Mouse (Mus musculus) G1E (cell line): ENCODE measurements at regions not wholly inside any gene's neighbourhood (a gene's known extent, or its start where the extent isn't known, plus 50 kb on each side); places are given as distances from the start of the nearest gene placed in this dataset.

Source experiments
- CTCF ChIP-seq: IDR thresholded peaks from 2 replicates; pipeline ENCODE4 v1.5.1; 2012; ENCODE audit warnings: low read depth, low read length, inconsistent platforms, mixed read lengths
- GATA1 ChIP-seq: IDR thresholded peaks from 2 replicates; pipeline ENCODE4 v1.6.1; 2012; ENCODE audit warnings: borderline replicate concordance, low read length, inconsistent platforms, mixed read lengths
- TAL1 ChIP-seq: conservative IDR thresholded peaks from 2 replicates; pipeline ENCODE4 v1.6.1; 2012; ENCODE audit warnings: low read depth, low read length, inconsistent platforms, mixed read lengths

DNA sequence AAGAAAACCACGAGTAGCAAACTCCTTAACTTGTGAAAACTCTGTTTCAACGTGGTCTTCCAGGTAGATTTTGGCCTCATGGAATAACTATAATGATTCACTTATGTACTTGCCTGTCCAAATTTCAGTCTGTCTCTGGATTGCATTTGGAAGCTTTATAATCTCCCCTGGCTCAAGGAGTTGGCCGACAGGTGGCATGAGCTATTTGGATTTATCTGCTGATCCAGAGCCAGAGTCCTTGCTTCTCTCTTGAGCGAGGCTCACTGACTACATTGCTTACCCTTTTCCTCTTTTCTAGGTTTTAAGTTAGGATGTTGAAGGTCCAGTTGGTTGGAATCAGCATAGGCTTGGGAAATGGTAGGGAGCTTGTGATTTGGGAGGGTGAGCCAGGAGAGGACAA, 423.6 kb downstream of the Cd109 start:
- TF ChIP-seq GATA1 (no peak), CTCF (no peak), TAL1 (no peak)
